Mouse (Mus musculus) kidney, postnatal 0 days (tissue): ENCODE data around the gene Zfp68. TPM values are rescaled to one million over a fixed set of nuclear protein-coding genes. Genes with fewer than 3 reads are reported as not detected.
"Not testable (repeated sequence)": the region's sequence is repeated elsewhere in the genome, so short reads cannot be mapped to it uniquely, and the experiment has no call there.

Source experiments
- ATAC-seq: fragments of 200-750 bp; cut with Nextera tagmentation; replicated peaks from 2 replicates; pipeline ENCODE4 v1.8.0; 2017; ENCODE audit warnings: low read depth, moderate number of reproducible peaks, moderate TSS enrichment, moderate library complexity; ENCODE audit not compliant: low FRiP score
- DNase-seq: peaks from one replicate; pipeline ENCODE4 v3.0.0-alpha.2; 2016; ENCODE audit warnings: low spot score
- H3K27ac ChIP-seq: fragments of 300-500 bp; sonication (generic); 2 replicates; pipeline ENCODE4 v1.5.1; 2014; ENCODE audit warnings: mild to moderate bottlenecking
- H3K27me3 ChIP-seq: fragments of 300-500 bp; sonication (generic); 2 replicates; pipeline ENCODE4 v1.6.1; 2014; ENCODE audit warnings: low read length, mixed read lengths; ENCODE audit not compliant: insufficient read depth
- H3K36me3 ChIP-seq: fragments of 300-500 bp; sonication (generic); 2 replicates; pipeline ENCODE4 v1.6.1; 2014; ENCODE audit warnings: low read length, mixed read lengths; ENCODE audit not compliant: insufficient read depth
- H3K4me1 ChIP-seq: fragments of 300-500 bp; sonication (generic); replicated peaks from 2 replicates; pipeline ENCODE4 v1.6.1; 2014; ENCODE audit warnings: antibody characterized with exemption, low read length, mixed read lengths; ENCODE audit not compliant: insufficient read depth
- H3K4me2 ChIP-seq: fragments of 300-500 bp; sonication (generic); 2 replicates; pipeline ENCODE4 v1.6.1; 2014; ENCODE audit warnings: mild to moderate bottlenecking, low read length, moderate library complexity, mixed read lengths
- H3K4me3 ChIP-seq: fragments of 300-500 bp; sonication (generic); replicated peaks from 2 replicates; pipeline ENCODE4 v1.5.1; 2014; ENCODE audit warnings: low read depth, low read length
- H3K9ac ChIP-seq: fragments of 300-500 bp; sonication (generic); 2 replicates; pipeline ENCODE4 v1.6.1; 2014; ENCODE audit warnings: low read depth, low read length
- H3K9me3 ChIP-seq: fragments of 300-500 bp; sonication (generic); replicated peaks from 2 replicates; pipeline ENCODE4 v1.6.1; 2016; ENCODE audit warnings: low read length, inconsistent platforms, mixed read lengths
- CTCF ChIP-seq: IDR thresholded peaks from 2 replicates; pipeline ENCODE4 v1.5.1; 2016; ENCODE audit warnings: antibody characterized with exemption, low read depth, mild to moderate bottlenecking, moderate library complexity
- WGBS: fragments of 180-500 bp; shearing (Covaris S2); extraction: QIAGEN DNeasy Blood & Tissue Kit; methylation state at CpG from one replicate; pipeline ENCODE4 v1.1.7; 2014; 5-methylcytosine and 5-hydroxymethylcytosine counted together
- microRNA-seq: library from miRNA; unstranded; fragments of <30 nt; microRNA quantifications from one replicate; pipeline ENCODE4, GENCODE M21; 2016
- polyA plus RNA-seq: library from polyadenylated mRNA; unstranded; fragments of >200 nt; fragmentation: Nextera tagmentation; extraction: Ambion mirVana; gene quantifications from 2 replicates; pipeline ENCODE4 v1.2.1, GENCODE M21; 2015

Zfp68 gene
- polyA plus RNA-seq, 1 experiment from 2014 or later: 57.8 TPM

DNA sequence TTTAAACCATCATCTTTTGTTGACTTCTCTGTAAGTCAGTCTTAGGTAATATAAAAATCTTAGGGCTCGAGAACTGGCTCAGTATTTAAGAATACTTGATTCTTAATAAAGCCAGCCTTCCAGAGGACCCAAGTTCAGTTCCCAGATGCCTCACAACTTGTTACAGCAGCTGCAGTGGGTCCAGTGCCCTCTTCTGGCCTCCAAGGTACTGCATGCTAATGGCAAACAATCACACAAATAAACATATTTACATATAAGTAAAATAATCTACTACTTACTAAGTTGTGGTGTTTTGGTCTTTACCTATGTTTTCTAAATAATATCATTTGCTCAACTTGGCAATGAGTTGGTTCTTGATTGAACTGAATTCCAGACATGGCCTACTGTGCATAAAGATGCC is 1.2 kb downstream of the Zfp68 start:
- H3K9ac ChIP-seq: no peak overlapping the region
- peaks cover 22% of the 10 kb centered on the region for H3K9me3 ChIP-seq
- peak overlapping the region; percentile 92; the same call in 1 of the 2 replicates for H3K4me3 ChIP-seq
- no peaks in the 10 kb centered on the region for H3K4me1 ChIP-seq
- H3K27me3 ChIP-seq: no peaks in the 10 kb centered on the region
- H3K27ac ChIP-seq: no peak overlapping the region
- no peak for DNase-seq
- peaks cover 37% of the 10 kb centered on the region for H3K36me3 ChIP-seq
- peak overlapping the region; percentile 55 for H3K4me2 ChIP-seq
- ATAC-seq: no peak
- TF ChIP-seq CTCF: peak; percentile 51; the same call in 1 of the 2 replicates
- WGBS: 97% methylated on average over 1 of the region's 1 CpGs

DNA sequence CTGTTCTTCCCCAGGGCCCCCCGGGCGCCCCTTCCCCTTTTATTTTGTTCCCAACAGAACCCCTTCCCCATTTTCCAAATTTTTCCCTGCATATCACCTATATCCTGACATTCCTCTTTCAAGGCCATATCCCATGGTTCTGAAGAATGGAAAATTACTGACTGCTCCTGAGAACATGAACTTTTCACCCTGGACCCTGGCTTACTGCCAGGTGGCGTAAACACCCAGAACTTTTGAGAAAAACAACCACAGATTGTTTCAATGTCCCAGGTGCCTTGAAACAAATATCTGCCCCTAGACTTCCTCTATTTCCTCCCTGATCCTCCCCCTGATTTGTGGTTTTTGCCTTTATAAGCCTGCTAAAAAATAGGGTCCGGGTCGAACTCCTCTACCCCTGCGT is 32.2 kb downstream of the Zfp68 start:
- H3K4me2 ChIP-seq: no peak overlapping the region
- H3K27ac ChIP-seq: no peak overlapping the region
- H3K9me3 ChIP-seq: no peaks in the 10 kb centered on the region
- H3K27me3 ChIP-seq: no peaks in the 10 kb centered on the region
- no peaks in the 10 kb centered on the region for H3K4me1 ChIP-seq
- no peak overlapping the region for H3K4me3 ChIP-seq
- DNase-seq (no peak), ATAC-seq (no peak)
- H3K9ac ChIP-seq: no peak overlapping the region
- no peak for TF ChIP-seq CTCF
- no peaks in the 10 kb centered on the region for H3K36me3 ChIP-seq
- 79% methylated on average over 6 of the region's 6 CpGs for WGBS

DNA sequence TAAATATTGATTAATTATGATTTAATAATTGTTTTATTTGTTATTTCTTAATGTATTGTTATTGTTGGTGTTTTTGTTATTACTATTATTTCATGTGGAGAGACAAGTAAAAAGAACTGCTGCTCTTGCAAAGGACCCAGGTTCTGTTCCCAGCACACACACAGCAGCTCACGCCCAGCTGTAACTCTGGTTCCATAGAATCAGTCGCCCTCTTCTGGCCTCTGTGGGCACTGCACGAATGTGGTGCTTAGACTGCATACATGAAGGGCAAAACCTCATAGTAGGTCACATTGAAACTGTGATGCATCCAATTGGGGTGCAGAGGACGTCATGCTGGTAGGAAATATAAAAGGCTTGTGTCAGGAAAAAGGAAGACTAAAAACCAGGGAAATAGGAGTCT is 47.9 kb downstream of the Zfp68 start:
- no peak overlapping the region for H3K4me3 ChIP-seq
- peak; percentile 47 for TF ChIP-seq CTCF
- DNase-seq (no peak), ATAC-seq (no peak)
- H3K9ac ChIP-seq: no peak overlapping the region
- no peak overlapping the region for H3K4me2 ChIP-seq
- H3K4me1 ChIP-seq: no peaks in the 10 kb centered on the region
- 66% methylated on average over 4 of the region's 4 CpGs for WGBS
- H3K9me3 ChIP-seq: no peaks in the 10 kb centered on the region
- no peaks in the 10 kb centered on the region for H3K27me3 ChIP-seq
- no peak overlapping the region for H3K27ac ChIP-seq
- no peaks in the 10 kb centered on the region for H3K36me3 ChIP-seq

DNA sequence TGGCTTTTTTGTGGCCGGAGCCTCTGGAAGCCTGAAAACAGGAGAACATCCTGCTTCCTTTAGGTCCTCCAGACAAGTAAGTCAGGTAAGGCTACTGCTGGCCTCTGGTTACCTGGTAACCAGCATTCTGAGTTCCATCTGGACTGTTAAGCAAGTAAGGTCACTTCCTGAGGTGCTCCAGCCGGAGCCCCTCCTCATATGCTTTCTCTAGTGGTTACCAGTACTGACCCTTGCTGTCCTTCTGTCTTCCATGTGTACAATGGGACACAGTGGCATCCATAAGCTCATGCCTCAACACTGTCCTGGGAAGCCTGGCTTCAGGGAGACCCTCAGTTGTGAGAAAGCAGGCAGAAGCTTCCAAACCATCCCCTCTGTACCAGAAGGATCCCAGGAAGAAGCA is 54.9 kb downstream of the Zfp68 start, which contains the start of gene 1700123K08Rik:
TSS of gene 1700123K08Rik (minus strand) at position 101 of the 400 bp plus-strand sequence.
- H3K4me1 ChIP-seq, H3K4me2 ChIP-seq, H3K36me3 ChIP-seq, H3K27me3 ChIP-seq, ATAC-seq, H3K4me3 ChIP-seq, H3K9me3 ChIP-seq, H3K9ac ChIP-seq, DNase-seq, H3K27ac ChIP-seq: not testable (repeated sequence)
- WGBS: 76% methylated on average over 2 of the region's 2 CpGs

Small RNA genes lying within 50 kb of the gene (microRNA-seq; reads per million reads assigned to microRNA genes)
- not detected for gene Gm24082

Other genes starting within 250 kb of the Zfp68 start
- gene Zfp157, start 178.3 kb downstream of the Zfp68 start, polyA plus RNA-seq: 24.0 and 25.3 TPM in 2 replicates
- gene 1700123K08Rik, start 55.0 kb downstream of the Zfp68 start, polyA plus RNA-seq: not detected in 2 replicates
- gene A430033K04Rik, start 3.1 kb upstream of the Zfp68 start, polyA plus RNA-seq: 6.4 and 8.1 TPM in 2 replicates
- 27.3 and 27.6 TPM in 2 replicates for gene Fam20c, start 134.8 kb upstream of the Zfp68 start, polyA plus RNA-seq
- gene Gm5294, start 200.3 kb upstream of the Zfp68 start, polyA plus RNA-seq: not detected in 2 replicates